Mouse (Mus musculus) natural killer cell, adult 2 months (primary cell): ENCODE measurements at regions not wholly inside any gene's neighbourhood (a gene's known extent, or its start where the extent isn't known, plus 50 kb on each side); places are given as distances from the start of the nearest gene placed in this dataset.

ENCODE experiments used
- DNase-seq, 2 experiments: peaks; one replicate each; pipeline ENCODE4 v3.0.0; 2022; ENCODE audit warnings: low spot score in 2 of 2

DNA sequence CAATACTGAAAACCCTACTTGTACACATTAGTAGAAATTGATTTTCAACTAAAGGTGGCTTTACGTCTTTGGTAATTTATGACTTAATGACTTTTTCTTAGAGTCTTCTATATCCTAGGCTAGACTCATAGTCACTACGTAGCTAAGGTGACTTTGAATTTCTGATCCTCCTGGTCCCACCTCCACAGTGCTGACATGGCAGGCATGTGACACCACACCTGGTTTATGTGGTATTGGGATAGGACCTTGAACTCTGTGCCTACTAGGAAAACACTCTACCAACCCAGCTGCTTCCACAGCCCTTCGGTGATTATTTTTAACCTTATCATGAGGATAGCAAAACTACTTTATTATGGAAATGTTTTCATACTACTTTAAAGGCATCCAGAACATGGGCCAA is 51.5 kb upstream of the D7Ertd443e start:
- no peak for DNase-seq

DNA sequence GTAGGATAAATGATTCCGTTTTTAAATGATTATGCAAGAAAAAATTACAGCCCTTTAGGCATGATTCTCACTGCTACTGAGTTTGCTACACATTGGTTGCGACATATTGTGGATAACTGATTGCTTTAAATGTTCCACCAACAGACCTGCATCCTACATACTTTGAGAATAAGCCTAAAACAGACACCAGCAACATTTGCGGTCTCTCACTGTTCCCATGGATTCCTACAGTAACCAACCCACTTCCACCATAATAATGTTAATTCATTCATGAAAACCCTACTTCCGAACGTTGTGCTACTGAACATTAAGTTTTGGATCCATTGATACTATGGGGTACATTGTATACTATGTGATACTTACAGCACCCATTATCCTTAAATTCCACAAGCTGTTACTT is 53.8 kb upstream of the D7Ertd443e start:
- no peak for DNase-seq

DNA sequence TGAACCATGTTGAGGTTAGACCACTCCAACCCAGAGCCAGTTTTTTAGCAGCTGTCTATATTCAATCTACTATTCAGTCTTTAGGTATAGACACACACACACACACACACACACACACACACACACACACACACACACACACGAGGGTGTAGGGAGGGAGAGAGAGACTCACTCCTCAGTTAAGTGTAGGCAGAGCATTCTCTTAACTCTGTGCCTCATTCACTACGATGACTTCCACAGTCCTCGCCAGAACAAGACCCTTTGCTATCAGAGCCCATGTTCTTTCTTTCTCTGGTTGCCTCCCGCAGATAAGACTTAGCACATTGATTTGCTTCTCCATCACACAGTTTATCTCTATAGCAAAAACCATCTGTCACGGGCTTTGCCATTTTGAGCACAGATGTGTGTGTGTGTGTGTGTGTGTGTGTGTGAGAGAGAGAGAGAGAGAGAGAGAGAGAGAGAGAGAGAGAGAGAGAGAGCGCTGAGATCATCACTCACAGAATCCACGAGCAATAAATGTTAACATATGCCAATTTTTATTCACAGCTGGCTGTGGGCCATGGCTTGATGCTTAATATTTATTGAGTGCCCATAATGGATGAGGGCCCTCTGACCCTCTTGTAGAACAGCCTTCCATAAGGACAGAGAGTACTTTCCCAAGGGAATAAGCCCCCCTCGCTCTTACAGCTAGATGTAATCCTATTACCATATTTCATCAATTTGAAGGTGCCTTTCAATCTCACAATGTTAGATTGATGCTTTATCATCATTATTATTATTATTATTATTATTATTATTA is 59.7 kb upstream of the D7Ertd443e start:
- no peak for DNase-seq

DNA sequence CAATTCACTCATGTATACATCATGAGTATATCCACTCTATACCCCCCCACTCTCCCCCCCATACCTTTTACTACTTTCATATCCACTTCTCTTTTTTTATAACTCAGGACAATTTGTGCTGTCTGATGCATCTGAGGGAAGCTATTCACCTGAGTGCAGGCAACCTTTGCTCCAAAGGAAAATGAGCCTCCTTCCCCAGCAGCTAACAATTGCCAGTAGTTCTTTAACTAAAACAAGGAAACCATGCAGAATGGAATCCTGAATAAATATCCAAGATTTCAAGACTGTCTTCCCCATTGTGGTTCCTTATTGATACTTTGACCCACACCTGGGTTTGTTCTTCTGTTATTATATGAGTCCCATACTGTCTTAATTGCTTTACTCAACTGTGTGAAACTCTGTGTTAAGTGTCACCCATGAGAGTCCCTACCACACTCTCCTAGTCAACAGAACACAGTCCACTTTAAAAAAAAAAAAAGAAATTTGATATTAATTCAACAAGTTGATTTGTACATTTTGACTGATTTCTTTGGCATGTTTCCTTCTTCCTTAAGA is 62.3 kb upstream of the D7Ertd443e start:
- no peak for DNase-seq

DNA sequence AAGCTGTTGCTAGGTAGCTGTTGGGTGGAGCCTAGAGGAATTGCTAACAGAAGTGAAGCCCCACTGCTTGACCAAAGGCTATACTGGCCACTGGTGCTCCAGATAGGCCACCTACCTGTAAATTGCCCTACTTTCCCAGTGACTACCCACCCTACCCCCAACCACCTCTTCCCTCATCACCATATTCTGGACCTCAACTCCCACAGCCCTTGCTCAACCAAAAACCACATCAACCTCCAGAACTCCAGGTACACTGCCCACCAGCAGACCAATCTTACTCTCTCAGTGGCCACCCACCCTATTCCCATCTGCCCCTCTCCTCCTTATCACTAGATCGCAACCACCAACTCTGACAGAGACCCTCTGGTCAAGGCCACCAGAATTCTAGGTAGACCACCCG is 63.4 kb upstream of the D7Ertd443e start:
- DNase-seq = no peak

DNA sequence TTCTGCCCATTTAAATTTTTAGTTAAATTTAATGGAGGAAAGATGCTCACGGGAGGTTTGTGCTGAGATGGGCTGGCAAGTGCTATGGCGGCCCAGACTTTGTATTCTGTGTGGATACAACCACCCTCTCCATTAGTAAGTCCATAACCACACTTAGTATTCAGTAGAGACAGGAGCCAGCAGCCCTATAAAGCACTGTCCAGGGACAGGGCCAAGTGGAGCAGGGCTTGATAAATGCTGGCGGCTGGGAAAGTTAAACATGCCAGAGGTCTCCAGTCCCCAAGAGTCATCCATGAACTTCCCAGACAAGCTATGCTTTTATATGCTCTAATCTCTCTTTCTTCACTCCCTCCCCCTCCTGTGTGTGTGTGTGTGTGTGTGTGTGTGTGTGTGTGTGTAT is 77.2 kb upstream of the D7Ertd443e start:
- DNase-seq = no peak

DNA sequence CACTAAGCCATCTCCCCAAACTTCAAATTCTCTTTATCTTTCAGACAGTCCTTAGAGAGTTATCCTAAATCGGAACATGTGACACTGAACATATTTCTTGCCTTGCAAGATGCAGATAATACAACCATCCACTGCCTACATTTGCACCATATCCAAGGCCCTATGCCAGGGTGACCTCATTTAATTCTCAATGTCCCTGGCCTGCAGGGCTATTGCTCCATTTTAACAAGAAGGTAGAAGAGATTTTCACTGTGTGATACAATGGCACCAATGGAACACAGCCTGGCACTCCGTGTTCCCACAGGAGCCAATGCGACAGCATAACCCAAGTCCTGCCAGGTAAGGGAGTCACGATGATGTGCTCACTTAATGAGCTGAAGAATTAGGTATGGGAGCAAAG is 77.9 kb upstream of the D7Ertd443e start:
- DNase-seq = no peak

DNA sequence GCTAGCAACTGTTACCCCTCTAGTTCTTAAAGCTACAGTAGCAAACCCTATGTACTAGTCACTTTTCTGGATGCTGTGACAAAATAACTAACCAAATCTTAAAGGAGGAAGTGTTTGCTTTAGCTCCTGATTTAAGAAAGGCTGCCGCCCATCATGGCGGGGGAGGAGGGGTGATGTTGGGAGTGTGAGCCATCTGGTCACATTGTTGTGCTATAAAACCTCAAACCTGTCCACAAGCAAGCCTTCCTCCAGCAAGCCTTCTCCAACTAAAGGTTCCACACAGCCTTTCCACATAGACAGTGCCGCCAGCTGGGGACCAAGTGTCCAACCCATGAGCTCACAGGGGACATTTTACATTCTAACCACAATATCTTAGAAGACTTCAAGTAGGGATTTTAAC is 81.8 kb upstream of the D7Ertd443e start:
- DNase-seq = no peak

DNA sequence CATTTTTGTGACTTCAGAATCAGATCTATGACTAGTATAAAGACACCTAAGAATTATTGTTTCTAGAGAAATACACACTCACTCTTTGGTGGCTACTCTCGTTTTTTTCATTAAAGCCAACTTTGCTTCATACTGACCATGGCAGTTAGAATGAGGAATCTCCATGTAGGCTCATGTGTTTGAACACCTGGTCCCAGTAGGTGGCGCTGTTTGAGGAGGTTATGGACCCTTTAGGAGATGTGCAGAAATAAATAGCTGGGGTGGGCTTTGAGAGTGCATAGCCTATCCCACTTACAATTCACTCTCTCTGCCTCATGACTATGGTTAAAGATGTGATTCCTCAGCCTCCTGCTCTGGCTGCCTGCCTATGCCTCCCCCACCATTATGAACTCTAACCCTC is 85.8 kb upstream of the D7Ertd443e start:
- DNase-seq = no peak

DNA sequence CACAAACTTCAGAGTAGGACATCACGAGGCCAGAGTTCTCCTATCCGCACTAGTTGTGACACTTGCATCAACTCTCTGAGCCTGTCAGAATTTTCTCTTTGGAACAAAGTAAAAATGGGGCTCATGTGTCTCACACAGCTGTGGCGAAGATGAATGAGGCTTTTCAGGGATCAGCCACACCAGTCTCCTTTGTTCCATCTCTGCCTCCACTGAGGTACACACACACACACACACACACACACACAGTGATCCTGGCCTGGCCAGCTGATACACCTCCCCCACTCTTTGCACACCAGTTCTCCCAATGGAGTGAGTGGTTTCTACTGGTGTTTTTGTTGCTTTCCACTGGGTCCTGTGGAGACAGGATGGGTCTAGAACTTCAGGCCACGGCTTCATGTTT is 105.9 kb upstream of the D7Ertd443e start:
- DNase-seq = no peak

DNA sequence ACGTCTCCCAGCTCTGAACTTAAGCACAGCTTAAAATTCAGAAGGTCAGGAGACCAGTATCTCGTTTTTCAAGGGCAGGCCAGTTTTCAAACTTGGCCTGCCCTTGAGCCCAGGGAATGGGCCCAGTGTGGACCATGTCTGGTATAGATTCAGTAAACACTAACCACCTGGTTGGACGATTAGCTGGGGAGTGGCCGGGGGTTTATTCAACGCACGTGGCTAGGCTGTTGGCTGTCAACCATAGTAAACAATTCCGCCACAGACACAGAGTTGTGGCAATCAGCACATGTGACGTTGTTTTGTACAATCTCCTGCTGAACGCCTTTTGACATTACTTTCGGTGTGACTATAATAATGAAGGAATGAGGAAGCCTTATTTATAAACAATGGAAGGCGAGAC is 111.8 kb upstream of the D7Ertd443e start:
- no peak for DNase-seq

DNA sequence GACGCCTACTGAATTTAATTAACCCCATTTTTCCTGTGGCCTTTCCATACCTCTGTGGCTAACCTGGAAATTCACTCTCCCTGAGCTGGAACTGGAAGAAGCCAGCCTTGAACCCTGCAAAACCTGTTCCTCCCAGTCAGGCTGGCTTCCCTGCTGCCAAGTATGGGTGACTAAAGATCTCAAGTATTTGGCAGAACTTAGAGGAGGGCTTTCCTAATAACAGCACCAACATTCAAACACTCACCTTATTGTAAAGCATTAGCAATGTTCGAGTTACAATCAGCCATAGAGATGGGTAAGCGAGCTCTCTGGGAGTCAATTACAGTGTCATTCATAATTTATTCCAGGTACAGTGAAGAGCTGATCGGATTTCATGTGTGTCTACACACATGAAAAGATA is 112.4 kb upstream of the D7Ertd443e start:
- DNase-seq = no peak

DNA sequence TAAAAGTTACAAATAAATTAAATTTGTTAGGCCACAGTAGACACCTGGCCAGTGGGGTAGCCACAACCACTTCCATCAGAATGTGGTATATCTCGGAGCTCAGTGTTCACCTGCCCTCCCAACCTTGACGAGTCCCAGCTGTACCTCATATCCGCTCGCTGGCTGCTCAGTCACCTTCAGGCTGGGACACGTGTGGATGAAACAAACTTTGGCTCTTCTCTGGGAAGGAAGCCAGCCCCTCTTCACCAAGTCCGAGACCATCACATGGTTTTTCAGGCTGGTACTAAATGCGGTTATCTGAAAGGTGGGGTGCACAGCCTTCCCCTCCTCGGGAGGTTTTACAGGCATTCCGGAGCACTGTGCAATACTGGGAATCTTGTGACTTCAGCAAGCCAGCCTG is 113.3 kb upstream of the D7Ertd443e start:
- DNase-seq = no peak

DNA sequence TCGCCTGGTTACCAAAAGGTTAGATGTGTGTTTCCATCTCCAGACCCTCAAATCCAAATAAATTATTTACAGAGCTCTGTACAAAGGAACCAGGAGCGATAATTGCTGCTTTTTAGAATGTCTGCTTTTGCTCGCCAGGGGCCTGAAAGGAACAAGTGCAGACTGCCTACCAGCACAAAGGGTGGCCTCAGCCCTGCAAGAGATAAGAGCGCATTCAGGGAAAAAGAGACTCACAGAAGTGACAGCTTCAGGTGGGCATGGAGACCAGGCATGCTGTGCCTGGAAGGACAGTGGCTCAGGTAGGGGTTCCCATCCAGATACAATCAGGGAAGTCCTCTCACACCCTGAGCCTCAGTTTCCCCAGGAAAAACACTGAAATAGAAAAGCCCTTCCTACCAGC is 114.0 kb upstream of the D7Ertd443e start:
- no peak for DNase-seq

DNA sequence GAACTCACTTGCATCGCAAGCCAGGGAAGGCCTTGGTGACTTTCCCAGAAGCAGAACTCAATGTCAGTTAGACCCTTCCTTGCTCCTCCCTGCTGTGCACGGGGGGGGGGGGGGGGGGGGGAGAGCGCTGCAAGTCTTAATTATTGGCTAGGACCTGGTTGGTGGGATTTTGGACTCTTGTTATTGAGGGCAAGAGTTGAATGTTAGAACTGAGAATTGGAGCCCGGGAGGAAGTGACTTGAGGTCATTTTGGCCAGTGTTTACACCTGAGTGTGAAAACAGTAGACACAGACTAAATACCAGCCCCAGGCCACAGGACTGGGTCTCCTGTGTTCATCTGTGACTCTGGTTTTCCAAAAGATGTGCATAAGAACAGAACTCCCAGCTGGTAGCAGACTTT is 114.7 kb upstream of the D7Ertd443e start:
- no peak for DNase-seq

DNA sequence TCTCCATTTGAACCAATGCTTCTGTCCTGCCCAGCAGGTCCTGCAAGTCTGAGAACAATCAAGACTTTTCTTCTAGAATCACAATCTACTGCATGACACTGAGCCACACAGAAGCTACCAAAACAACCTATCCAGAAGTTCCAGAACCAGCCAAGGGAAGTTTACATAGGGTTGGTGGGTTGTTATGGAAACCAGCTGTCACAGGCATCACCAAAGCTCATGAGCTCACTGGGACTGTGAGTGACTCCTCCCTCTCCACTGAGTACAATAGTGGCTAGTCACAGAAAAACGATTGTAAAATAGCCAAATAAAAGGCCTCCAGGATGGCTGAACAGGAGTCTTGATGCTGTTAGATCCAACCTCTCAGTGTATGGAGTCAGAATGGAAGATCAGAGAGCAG is 115.6 kb upstream of the D7Ertd443e start:
- no peak for DNase-seq

DNA sequence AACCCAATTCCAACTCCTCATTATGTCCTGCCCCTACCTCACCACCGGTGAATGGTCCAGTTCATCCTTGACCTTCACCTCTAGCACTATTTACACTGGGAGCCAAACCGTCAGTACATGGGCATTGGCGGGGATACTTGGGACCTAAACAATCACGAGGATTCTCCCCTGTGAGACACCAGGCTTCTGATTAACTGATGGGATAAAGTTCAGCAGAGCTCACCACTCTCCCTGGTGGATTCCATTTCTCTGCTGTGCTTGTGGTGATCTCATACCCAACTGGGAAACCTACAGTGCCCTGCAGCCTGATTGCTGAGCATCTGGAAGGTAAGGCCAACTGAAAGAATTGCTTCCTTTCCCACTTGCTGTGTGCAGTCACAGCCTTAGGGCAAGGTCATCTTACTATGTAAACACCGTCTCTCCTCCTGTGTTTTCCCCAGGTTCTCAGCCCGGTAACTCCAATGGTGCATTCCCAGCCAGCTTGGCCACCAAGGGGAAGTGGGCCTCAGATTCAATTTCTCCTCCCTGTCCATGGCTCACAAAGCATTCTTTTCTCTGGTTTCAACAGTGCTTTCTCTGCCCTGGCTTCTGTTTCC is 125.0 kb upstream of the D7Ertd443e start:
- no peak for DNase-seq

DNA sequence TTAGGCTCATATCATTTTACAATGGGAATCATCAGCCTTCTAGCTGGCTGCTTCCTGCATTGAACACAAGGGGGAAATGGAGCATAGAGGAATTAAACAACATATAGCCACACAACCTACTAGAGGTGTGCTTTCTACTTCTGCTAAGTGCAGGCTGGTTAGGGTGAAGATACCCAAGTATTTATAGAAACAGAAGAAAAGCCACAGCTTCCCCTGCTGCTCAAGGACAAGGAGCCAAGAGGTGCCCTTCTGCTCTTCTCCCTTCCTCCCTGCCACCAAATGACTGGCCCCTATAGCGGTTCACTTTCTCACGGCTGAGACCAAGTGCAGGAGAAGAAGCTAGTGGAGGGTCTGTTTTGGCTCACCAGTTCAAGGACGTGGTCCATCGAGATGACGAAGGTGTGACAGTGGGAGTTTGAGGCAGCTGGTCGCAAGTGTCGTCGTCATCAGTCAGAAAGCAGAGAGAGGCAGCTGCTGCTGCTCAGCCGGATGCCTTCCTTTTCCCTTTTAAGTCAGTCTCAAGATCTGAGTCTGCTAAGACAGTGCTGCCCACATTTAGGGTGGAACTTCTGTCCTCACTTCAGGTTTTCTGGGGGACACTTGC is 134.0 kb upstream of the D7Ertd443e start:
- DNase-seq = no peak

DNA sequence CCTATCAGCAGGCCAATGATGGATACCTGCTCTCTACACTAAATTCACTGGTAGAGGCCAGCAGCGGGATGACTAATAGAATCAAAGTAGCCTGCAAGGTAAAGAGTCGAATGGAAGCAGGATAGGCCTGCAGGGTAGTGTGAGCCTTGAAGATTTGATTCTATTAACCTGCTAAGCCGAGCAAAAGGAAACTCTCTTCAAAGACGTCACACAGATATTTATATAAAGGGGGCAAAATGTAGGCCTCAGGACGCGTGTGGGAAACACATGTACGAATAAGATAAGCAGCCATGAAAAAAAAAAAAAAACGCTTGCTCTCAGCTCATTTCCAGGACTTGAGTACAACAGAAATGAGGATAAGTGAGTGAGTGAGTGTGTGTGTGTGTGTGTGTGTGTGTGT is 138.4 kb upstream of the D7Ertd443e start:
- no peak for DNase-seq

DNA sequence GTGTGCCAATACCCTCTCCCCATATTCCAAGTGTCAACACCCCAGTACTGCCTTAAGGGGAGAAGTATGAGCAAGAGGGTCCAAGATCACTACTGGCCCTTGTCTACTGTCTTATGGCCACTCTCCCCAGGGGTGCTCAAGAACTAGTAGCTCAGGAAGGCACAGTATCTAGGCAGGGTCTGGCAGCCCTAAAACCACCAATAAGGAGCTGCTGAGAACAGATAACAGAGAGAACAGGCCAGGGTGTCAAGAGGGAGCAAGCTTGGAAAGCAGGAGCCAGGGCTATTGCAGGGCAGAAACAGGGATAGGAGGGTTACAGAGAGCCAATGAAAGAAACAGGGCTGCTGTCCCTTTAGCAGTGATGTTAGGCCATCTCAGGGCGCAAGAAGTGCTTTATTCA is 139.6 kb upstream of the D7Ertd443e start:
- no peak for DNase-seq

DNA sequence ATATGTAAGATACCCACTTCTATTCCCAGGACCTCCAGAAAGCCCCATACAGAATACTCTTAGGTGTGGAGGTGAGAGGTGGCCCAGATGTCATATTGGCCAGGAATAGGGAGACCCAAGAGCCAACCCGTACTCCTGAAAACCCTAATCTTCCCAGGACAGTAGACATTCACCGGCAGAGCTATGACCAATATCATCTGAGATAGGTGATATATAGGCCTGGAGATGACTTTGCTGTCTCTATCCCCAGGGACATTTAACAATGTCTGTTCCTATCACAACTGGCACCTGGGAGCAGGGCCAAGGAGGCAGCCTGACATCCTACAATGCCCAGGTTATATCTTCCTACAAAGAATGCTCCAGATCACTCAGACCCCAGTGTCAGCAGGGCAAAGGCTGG is 140.0 kb upstream of the D7Ertd443e start:
- DNase-seq = no peak

DNA sequence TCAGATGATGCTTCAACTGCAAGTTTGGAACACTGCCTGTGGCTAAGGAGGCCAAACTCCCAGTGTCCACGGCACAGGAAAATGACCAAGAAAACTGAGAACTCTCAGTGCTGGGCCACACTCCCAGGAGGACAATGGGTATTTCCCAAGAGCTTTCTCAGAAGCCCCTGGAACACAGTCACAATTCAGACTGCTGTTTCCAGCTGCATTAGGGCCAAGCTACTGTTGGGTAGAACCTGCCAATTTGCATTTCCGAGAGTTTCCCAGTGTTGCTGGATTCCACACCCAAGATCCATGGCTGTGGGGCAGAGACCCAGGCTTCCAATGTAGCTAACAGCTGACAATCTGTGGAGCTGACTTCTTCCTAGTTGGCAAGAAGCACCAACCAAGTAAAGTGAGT is 141.9 kb upstream of the D7Ertd443e start:
- DNase-seq = no peak

DNA sequence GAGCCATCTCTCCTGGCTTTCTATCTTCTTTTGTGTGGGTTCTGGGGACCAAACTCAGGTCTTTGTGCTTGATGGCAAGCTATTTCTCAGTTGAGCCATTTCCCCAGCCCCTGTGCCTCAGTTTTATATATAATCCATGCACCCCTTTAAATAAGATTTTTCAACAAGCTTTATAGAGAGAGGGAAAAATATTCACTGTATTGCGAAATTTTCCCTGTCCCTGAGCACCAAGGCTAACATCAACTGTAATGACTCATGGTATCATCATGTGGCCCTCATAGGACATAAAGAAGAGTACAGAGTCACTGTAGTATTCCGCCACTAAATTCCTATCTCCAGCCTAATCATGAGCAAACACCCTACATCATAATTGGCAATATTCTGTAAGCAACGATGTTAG is 142.4 kb upstream of the Dock1 start:
- DNase-seq = no peak
